Mouse (Mus musculus): ENCODE data around the gene Pgls. TPM values are rescaled to one million over a fixed set of nuclear protein-coding genes. Genes with fewer than 3 reads are reported as not detected.
A peak's percentile ranks its signal among the peaks of the same experiment; 100 is the strongest.

Pgls gene
- polyA plus RNA-seq, 1 experiment from 2014 or later = 206 TPM

DNA sequence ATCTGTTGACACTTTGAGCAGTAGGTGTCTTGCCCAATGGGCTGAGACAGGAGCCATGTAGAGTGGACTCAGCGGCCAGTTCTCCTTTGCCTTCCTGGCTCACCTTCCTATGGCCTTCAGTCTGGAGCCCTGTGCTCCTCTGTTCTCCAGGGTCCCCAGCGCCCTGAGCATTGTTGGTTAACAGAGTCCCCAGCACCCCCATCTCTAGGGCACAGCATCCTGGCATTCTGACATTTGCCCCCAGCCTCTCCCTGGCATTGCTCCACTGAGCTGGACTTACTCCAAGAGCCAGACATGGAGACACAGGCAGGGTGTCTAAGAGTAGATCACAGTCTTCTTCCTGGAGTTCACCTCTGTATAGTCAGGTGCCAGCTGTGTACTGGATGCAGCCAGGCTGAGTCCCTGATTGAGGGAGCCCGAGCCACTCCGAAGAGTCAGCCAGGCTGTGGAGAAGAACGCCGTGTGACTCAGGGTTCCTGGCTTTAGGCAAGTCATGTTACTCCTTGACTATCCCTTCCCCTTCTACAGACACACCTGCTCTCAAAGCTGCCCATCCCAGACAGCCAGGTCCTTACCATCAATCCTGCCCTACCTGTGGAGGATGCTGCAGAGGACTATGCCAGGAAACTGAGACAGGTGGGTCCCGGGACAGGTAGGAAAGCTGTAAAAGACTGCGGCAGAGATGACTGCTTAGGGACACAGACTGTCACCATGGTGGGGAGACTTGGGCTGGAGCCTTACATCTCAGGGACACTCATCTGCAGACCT lies 1.8 kb downstream of the Pgls start:
- Histone ChIP-seq H3K27me3 (no peaks in the 10 kb centered on the region), H3K4me1 (peaks cover 39% of the 10 kb centered on the region), H3K9me3 (replicated peaks) (no peaks in the 10 kb centered on the region), H3K4me2 (peak overlapping the region; percentile 96; the same call in 1 of the 2 replicates), H3K27ac (no peak overlapping the region), H3K4me3 (no peak overlapping the region), H3K9ac (peak overlapping the region; percentile 2; the same call in 1 of the 2 replicates), H3K36me3 (ENCODE audit: poor library complexity, severe bottlenecking) (peaks cover 8% of the 10 kb centered on the region; the same call in 1 of the 2 replicates)
- WGBS = 90% methylated on average over 8 of the region's 8 CpGs
- no peak for ATAC-seq

DNA sequence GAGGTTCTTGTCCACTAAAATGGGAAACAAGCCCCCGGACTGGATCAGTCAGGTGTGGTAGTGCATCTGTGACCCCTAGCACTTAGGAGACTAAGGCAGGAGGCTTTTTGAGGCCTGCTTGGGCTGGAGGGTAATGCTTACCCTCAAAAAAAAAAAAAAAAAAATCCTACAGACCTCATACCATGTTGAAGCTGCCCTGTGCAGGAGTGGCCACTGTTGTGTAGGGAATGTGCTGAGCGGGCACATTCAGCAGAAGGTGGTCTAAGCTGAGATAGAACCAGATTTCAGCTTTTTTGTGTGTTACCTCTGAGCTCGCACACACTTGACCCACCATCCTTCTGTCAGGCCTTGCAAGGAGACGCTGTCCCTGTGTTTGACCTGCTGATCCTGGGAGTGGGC lies 2.3 kb downstream of the Pgls start:
- Histone ChIP-seq H3K27ac (no peak overlapping the region), H3K4me3 (no peak overlapping the region), H3K27me3 (no peaks in the 10 kb centered on the region), H3K36me3 (ENCODE audit: poor library complexity, severe bottlenecking) (peaks cover 8% of the 10 kb centered on the region; the same call in 1 of the 2 replicates), H3K4me1 (peaks cover 39% of the 10 kb centered on the region), H3K4me2 (no peak overlapping the region), H3K9ac (no peak overlapping the region), H3K9me3 (replicated peaks) (no peaks in the 10 kb centered on the region)
- no peak for ATAC-seq
- WGBS = 98% methylated on average over 4 of the region's 4 CpGs

- no peaks in the 10 kb centered on the region for H3K9me3 ChIP-seq (replicated peaks)
- peak overlapping the region; percentile 9; the same call in 1 of the 2 replicates for H3K4me3 ChIP-seq
- peaks cover 37% of the 10 kb centered on the region for H3K4me1 ChIP-seq
- peaks cover 10% of the 10 kb centered on the region; the same call in 1 of the 2 replicates for H3K36me3 ChIP-seq (ENCODE audit: poor library complexity, severe bottlenecking)
- peak; percentile 46 for ATAC-seq
- 6% methylated on average over 27 of the region's 27 CpGs for WGBS
- H3K27ac ChIP-seq = no peak overlapping the region
- H3K27me3 ChIP-seq = peaks cover 10% of the 10 kb centered on the region
- peak overlapping the region; percentile 39 for H3K4me2 ChIP-seq
- no peak overlapping the region; the same call in 1 of the 2 replicates for H3K9ac ChIP-seq
Observed at GRCm38 (mm10) chr8:71595862-71596261, 3.9 kb downstream of the Pgls start.

DNA sequence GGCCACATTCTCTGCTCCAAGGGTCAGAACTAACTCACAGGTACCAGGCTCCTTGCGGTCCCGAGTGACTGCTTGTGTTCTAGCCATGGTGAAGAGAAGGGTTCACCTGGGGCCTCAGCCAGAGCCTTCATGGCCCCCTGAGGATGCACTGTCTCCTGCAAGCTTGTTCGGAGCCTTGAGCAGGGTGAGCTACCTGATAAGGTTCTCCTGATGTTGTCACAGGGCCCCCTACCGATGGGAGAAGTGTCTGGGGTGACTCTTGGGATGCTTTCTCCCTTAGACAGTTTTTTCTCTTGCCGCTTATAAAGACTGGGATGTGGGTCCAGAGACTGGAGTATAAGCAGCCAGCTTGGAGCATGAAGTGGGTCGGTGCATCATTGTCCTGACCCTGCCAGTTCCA lies 4.4 kb downstream of the Pgls start:
- Histone ChIP-seq H3K4me2 (no peak overlapping the region; the same call in 1 of the 2 replicates), H3K36me3 (ENCODE audit: poor library complexity, severe bottlenecking) (peaks cover 10% of the 10 kb centered on the region; the same call in 1 of the 2 replicates), H3K27ac (no peak overlapping the region), H3K4me1 (peaks cover 32% of the 10 kb centered on the region), H3K4me3 (no peak overlapping the region), H3K27me3 (peaks cover 16% of the 10 kb centered on the region), H3K9me3 (replicated peaks) (no peaks in the 10 kb centered on the region), H3K9ac (peak overlapping the region; percentile 16; the same call in 1 of the 2 replicates)
- WGBS = 58% methylated on average over 6 of the region's 6 CpGs
- no peak for ATAC-seq

GRCm38 (mm10) chr8:71596798-71597197 lies 4.8 kb downstream of the Pgls start:
- no peak overlapping the region for H3K4me3 ChIP-seq
- no peak overlapping the region for H3K4me2 ChIP-seq
- no peak overlapping the region for H3K27ac ChIP-seq
- H3K4me1 ChIP-seq = peaks cover 29% of the 10 kb centered on the region
- 86% methylated on average over 4 of the region's 4 CpGs for WGBS
- H3K9me3 ChIP-seq (replicated peaks) = no peaks in the 10 kb centered on the region
- no peak for ATAC-seq
- H3K27me3 ChIP-seq = peaks cover 20% of the 10 kb centered on the region
- H3K9ac ChIP-seq = peak overlapping the region; percentile 16; the same call in 1 of the 2 replicates
- peaks cover 10% of the 10 kb centered on the region; the same call in 1 of the 2 replicates for H3K36me3 ChIP-seq (ENCODE audit: poor library complexity, severe bottlenecking)

- Histone ChIP-seq H3K4me2 (no peak within 1 kb of the TSS), H3K4me1 (peaks cover 34% of the 10 kb centered on the region), H3K9me3 (replicated peaks) (no peaks in the 10 kb centered on the region), H3K27ac (no peak within 1 kb of the TSS), H3K36me3 (ENCODE audit: poor library complexity, severe bottlenecking) (peaks cover 10% of the 10 kb centered on the region; the same call in 1 of the 2 replicates), H3K27me3 (peaks cover 26% of the 10 kb centered on the region), H3K4me3 (no peak within 1 kb of the TSS), H3K9ac (peak within 1 kb of the TSS; percentile 16; the same call in 1 of the 2 replicates)
- ATAC-seq = no peak
- WGBS = 90% methylated on average over 3 of the region's 3 CpGs
Observed at GRCm38 (mm10) chr8:71597451-71597850, 5.5 kb downstream of the Pgls start, which contains the start of gene Fam129c. Fam129c (plus strand) TSS chr8:71597648.

DNA sequence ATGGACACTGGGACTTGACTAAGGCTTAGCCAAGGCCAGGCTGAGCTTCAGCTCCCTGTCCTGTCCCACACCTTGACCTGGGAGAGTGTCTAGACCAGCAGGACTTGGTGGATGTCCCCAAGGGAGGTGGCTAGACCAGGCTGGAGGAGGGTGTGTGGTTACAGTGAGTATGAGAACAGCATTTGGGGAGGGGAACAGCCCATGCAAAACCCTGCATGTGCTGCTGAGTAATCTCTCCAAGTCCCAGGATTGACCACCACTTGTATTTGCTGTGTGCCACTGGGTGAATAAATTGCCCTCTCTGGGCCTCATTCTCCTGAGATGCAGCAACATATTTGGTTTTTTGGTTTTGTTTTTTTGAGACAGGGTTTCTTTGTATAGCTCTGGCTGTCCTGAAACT lies 6.4 kb downstream of the Pgls start:
- H3K4me2 ChIP-seq = no peak overlapping the region
- H3K4me3 ChIP-seq = no peak overlapping the region
- peaks cover 36% of the 10 kb centered on the region for H3K27me3 ChIP-seq
- H3K4me1 ChIP-seq = peaks cover 32% of the 10 kb centered on the region
- H3K9me3 ChIP-seq (replicated peaks) = no peaks in the 10 kb centered on the region
- no peak overlapping the region for H3K27ac ChIP-seq
- ATAC-seq = no peak
- H3K36me3 ChIP-seq (ENCODE audit: poor library complexity, severe bottlenecking) = peaks cover 10% of the 10 kb centered on the region; the same call in 1 of the 2 replicates
- no peak overlapping the region for H3K9ac ChIP-seq

DNA sequence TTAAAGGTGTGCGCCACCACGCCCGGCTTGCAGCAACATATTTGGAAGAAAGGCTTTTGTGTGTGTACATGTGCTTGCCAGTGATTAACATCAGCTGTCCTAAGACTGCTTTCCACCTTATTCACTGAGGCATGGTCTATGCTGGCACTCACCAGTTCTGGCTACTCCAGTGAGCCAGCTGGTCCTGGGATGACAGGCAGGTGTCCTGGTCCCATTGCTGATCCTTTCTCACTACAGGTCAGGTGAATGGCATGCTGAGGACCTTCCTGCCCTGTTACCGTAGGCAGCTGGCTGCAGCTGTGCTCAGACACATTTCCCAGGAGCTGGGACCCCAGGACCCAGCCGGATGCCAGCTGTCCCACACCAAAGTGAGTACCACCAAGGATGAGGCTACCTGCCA lies 6.9 kb downstream of the Pgls start:
- H3K4me3 ChIP-seq = no peak overlapping the region
- no peak overlapping the region for H3K4me2 ChIP-seq
- no peaks in the 10 kb centered on the region for H3K9me3 ChIP-seq (replicated peaks)
- ATAC-seq = no peak
- WGBS = 96% methylated on average over 5 of the region's 5 CpGs
- H3K36me3 ChIP-seq (ENCODE audit: poor library complexity, severe bottlenecking) = peaks cover 10% of the 10 kb centered on the region; the same call in 1 of the 2 replicates
- H3K4me1 ChIP-seq = peaks cover 27% of the 10 kb centered on the region
- no peak overlapping the region for H3K9ac ChIP-seq
- no peak overlapping the region for H3K27ac ChIP-seq
- H3K27me3 ChIP-seq = peaks cover 40% of the 10 kb centered on the region

DNA sequence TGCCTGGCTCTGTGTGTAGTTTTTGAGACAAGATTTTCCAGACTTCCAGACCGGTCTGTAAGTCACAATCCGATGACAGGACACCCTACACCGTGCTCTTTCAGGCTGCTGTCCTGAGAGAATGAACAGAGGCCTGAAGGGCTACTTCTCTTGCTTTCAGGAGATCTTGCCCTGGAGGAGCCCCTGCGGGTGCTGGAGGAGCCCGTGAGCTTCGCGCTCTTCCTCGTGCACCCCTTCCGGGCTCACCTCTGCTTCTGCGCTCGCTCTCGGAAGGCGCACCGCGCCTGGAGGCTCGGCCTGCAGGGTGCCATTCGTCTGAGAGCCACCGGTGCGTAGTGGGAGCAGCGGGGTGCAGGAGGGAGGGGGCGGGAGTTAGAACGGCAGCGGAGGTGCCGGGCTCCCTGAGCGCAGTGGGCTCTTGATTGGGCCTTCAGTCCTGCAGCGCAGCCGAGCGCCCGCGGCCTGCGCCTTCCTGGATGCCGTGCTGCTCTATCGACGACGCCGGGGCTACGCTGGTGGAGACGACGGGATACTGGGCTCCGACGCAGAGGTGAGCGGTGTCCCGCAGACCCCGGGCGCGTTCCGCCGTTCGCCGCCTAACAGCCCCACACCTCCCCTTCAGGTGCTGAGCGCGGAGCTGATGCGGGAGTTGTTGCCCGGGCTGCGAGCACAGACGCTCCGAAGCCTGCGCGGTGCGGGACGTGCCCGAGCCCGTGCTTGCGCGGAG lies 10.1 kb downstream of the Pgls start:
- peaks cover 3% of the 10 kb centered on the region; the same call in 1 of the 2 replicates for H3K36me3 ChIP-seq (ENCODE audit: poor library complexity, severe bottlenecking)
- H3K4me2 ChIP-seq = peak overlapping the region; percentile 56
- H3K27me3 ChIP-seq = peaks cover 48% of the 10 kb centered on the region
- no peak overlapping the region for H3K27ac ChIP-seq
- 3% methylated on average over 65 of the region's 65 CpGs for WGBS
- peak overlapping the region; percentile 33 for H3K4me3 ChIP-seq
- peak; percentile 57 for ATAC-seq
- H3K4me1 ChIP-seq = peaks cover 13% of the 10 kb centered on the region
- peak overlapping the region; percentile 54 for H3K9ac ChIP-seq
- H3K9me3 ChIP-seq (replicated peaks) = no peaks in the 10 kb centered on the region

DNA sequence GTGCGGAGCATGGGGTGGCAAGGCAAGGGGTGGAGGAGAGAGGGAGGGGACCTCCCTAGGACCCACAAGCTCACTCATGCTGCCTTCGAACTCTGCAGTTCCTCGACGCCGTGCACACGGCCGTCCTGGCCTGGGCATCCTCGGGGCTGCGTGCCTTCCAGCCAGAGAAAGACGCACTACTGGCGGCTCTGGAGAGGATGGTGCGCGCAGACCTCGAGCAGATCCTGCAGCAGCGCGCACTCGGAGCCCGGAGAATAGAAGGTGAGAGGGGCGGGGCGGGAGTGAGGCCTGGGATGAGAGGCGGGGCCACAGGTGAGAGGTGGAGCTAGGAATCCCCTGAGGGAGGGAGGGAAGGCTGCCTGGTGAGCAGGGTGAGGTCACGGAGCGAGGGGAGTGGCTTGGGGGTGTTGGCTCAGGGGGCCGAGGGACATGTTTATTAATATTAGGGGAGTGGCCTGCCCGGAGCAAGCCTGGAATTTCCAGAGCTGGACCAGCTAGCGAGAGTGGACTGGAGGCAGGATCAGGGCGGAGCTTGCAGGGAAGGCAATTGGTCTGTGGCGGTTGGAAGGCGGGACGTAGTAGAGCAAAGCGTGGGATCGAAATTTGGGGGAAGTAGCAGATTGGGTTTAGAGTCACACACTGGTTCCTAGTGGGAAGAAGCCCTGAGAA lies 10.8 kb downstream of the Pgls start:
- 2% methylated on average over 32 of the region's 32 CpGs for WGBS
- peak overlapping the region; percentile 56 for H3K4me2 ChIP-seq
- H3K27me3 ChIP-seq = peaks cover 48% of the 10 kb centered on the region

GRCm38 (mm10) chr8:71604021-71604420 lies 12.0 kb downstream of the Pgls start:
- no peak overlapping the region for H3K9ac ChIP-seq
- WGBS = 51% methylated on average over 7 of the region's 7 CpGs
- no peak for ATAC-seq
- H3K4me3 ChIP-seq = no peak overlapping the region
- H3K27ac ChIP-seq = no peak overlapping the region
- peaks cover 3% of the 10 kb centered on the region; the same call in 1 of the 2 replicates for H3K36me3 ChIP-seq (ENCODE audit: poor library complexity, severe bottlenecking)
- peaks cover 48% of the 10 kb centered on the region for H3K27me3 ChIP-seq
- H3K4me2 ChIP-seq = no peak overlapping the region
- H3K9me3 ChIP-seq (replicated peaks) = no peaks in the 10 kb centered on the region
- H3K4me1 ChIP-seq = peaks cover 13% of the 10 kb centered on the region

More for the DNA sequence above, 10.8 kb downstream of the Pgls start:
- peaks cover 13% of the 10 kb centered on the region for H3K4me1 ChIP-seq
- peak overlapping the region; percentile 33 for H3K4me3 ChIP-seq
- H3K27ac ChIP-seq = no peak overlapping the region
- H3K9ac ChIP-seq = peak overlapping the region; percentile 54
- H3K36me3 ChIP-seq (ENCODE audit: poor library complexity, severe bottlenecking) = peaks cover 3% of the 10 kb centered on the region; the same call in 1 of the 2 replicates
- ATAC-seq = peak; percentile 60
- H3K9me3 ChIP-seq (replicated peaks) = no peaks in the 10 kb centered on the region
